Mouse (Mus musculus) gastrocnemius, adult 2 months (tissue): ENCODE results near the gene Kif21b. TPM values are rescaled to one million over a fixed set of nuclear protein-coding genes. Genes with fewer than 3 reads are reported as not detected.
A peak's percentile ranks its signal among the peaks of the same experiment; 100 is the strongest.

Experiments used
- DNase-seq: peaks from one replicate; pipeline ENCODE4 v3.0.0; 2022
- H3K27ac ChIP-seq: fragments of 200-600 bp; 2 replicates; pipeline ENCODE4 v1.8.1; 2022; ENCODE audit warnings: mild to moderate bottlenecking
- H3K4me3 ChIP-seq: fragments of 200-600 bp; 2 replicates; pipeline ENCODE4 v1.8.1; 2022; ENCODE audit warnings: mild to moderate bottlenecking, moderate library complexity
- CTCF ChIP-seq: fragments of 200-600 bp; IDR thresholded peaks from 2 replicates; pipeline ENCODE4 v1.8.1; 2022; ENCODE audit warnings: antibody characterized with exemption, mild to moderate bottlenecking, moderate library complexity
- intact Hi-C: fragments of 180-260 bp; cut with DNase I; formaldehyde crosslinking; loops from one replicate; pipeline ENCODE4 v1.15.1; 2025
- total RNA-seq, 2 experiments: library from RNA; stranded (reverse); gene quantifications; 2 replicates each; pipeline ENCODE4 v1.2.3; 2021

Gene Kif21b
- total RNA-seq, 2 experiments from 2014 or later: 0.46 to 0.47 TPM

DNA sequence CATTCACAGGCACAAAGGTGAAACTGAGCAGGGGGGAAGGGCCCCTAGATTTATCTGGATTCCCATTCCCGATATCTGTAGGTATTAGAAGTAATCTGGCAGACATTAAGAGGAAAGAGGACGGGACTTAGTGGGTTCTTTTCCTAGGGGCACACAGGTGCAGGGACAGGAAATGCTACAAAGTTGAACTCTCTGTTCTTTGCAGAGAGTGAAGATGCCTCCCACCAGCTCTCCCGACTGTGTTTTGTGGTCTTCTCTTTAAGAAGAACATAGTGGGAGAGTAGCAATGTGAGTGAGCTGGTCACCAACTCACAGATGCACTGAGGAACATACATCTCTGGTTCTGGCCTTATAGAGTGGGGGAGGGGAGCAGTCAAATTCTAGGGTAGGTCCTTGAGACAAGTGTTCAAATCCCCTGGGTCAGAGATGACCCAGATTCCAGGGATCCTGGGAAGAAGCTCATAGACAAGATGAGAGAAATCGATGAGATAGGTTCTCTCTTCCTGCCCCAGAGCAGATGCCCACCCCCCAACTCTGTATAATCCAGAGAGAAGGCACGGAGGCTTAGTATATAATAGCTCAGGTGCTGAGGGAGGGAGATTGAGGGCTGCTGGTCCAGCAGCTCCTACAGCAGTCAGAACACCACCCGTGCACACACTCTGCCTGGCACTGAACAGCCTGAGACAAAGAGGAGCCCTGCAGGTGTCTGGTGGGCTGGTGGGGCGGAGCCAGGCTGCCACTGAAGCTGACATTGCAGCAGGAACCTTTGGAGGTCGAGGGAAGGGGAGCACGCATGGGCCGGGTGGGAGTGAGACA lies 1.4 kb downstream of the Kif21b start:
- DNase-seq: no peak
- peak overlapping the region; percentile 83 for H3K4me3 ChIP-seq
- intact Hi-C loops: no loop called here
- H3K27ac ChIP-seq: peak overlapping the region; percentile 74; the same call in 1 of the 2 replicates
- no peak for TF ChIP-seq CTCF

DNA sequence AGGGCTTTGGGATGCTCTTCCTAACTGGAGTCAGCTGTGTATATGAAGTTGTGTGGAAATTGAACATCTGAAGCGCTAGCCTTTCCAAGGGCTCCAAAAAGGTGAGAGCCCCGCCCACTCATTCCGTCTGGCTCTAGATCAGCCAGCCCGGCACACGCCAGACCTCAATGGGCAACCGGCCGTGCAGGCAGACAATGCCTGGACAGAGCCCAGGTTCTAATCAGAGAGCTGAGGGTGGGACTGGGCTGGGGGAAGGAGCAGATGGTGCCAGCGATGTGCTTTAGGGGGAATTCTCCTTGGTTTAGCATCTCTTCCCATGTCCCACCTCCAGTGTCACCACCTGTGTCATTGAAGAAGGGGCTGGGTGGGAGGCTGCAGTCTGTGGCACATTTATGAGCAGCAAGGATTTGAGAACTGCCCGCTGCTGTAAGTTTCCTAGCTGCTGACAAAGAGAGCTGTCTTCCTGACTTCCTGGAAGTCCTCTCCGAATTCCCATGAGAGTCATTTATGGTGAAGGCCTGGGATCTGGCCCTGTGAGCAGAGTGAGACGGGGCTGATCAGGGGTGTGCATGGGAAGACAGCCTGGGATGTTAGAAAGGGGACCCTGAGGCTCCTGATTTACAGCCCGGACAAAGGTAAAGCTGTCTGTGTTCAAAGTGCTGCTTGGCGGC lies 2.5 kb downstream of the Kif21b start:
- H3K4me3 ChIP-seq: 0 out of 2 replicates have a peak overlapping the region, but pooled peaks have one; percentile 30
- no peak for DNase-seq
- peak overlapping the region; percentile 48; the same call in 1 of the 2 replicates for H3K27ac ChIP-seq
- no peak for TF ChIP-seq CTCF
- intact Hi-C loops: no loop called here

DNA sequence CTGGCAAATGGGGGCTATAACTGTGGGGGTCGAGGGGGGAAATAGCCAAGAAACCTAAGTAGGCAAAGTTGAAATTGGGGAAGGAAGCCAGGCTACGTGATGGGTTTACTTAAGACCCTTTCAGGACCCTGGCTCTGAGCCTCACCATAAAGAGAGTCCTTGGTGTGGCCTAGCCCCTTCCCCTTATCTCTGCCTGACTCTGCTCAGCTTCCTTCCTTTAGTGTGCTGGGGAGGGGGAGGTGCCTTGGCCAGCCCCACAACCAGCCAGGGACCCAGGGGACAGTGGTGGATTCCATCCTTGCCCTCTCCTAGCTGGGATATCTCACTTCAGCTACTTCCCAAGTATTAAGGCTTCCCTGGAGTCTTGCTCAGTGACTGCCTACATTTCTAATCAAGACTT lies 3.4 kb downstream of the Kif21b start:
- Histone ChIP-seq H3K27ac (0 out of 2 replicates have a peak overlapping the region, but pooled peaks have one; percentile 48), H3K4me3 (no peak overlapping the region)
- intact Hi-C loops: no loop called here
- DNase-seq: no peak
- TF ChIP-seq CTCF: no peak

DNA sequence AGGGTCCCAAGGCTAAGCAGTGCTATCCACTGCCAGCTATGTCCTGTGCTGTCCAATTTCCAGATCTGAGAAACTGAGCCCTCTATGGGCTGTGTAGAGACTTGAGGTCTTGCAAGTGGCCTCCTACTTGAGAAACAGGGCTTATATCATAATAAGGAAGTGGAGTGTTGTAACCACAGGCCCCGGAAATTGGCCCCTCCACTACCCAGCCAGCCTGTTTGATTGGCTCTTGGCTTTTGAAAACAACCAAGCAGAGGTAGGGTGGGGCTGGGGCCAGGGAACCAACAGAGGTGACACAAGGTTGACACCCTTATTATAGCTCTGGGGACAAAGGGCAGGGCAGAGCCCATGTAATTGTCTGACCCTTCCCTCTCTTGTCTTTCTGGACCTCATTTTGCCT lies 3.9 kb downstream of the Kif21b start:
- DNase-seq: peak; percentile 37
- intact Hi-C loops: no loop called here
- Histone ChIP-seq H3K4me3 (no peak overlapping the region), H3K27ac (peak overlapping the region; percentile 53; the same call in 1 of the 2 replicates)
- TF ChIP-seq CTCF: no peak

DNA sequence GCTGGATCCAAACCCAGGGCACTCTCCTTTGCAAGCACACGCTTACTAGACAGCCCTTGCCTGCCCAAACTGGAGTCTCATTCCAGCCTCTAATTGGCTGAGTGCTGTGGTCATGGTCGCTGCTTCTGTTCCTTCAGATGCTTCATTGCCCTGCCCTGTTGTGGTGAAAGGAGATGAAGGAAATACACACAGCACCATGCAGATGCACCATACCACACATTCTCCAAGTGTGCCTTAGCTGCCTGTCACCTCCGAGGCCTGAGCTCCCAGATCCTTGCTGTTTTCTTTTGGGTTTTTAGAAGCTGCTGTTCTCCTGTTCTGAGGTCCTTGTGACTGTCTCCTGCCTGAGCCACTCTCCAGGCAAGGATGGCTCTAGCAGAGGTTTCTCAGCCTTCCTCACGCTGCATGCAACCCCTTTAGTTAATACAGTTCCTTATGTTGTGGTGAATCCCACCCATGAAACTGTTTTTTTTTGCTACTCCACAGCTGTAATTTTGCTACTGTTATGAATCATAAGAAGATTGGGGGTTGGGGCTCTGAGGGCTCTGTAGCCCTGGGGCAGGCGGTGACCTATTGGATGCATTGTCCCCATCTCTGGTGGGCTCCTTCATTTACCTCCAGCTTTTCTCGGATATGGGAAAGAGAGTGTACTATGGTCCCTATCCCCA lies 4.7 kb downstream of the Kif21b start:
- DNase-seq: no peak
- intact Hi-C loops: no loop called here
- peak overlapping the region; percentile 53; the same call in 1 of the 2 replicates for H3K27ac ChIP-seq
- TF ChIP-seq CTCF: no peak
- H3K4me3 ChIP-seq: no peak overlapping the region

DNA sequence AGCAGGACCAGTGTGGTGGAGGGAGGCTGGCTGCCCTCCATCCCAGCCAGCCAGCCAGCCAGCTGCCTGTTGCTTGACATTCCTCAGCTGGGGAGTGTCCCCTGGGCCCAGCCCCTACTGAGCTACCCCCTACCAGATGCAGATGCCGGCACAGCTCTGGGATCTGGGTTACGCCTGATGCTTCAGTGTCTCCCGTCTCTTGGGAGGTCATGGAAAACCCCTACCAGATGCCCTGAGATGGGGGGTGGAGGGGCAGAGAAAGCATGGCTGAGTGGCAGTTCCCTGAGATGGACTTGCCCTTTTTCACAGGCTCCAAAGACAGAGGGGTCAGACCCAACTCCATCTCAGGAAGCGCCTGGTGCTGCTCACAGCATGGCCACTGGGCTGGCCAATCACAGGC lies 5.4 kb downstream of the Kif21b start:
- intact Hi-C loops: no loop called here
- peak overlapping the region; percentile 53 for H3K27ac ChIP-seq
- H3K4me3 ChIP-seq: no peak overlapping the region
- no peak for DNase-seq
- TF ChIP-seq CTCF: no peak

DNA sequence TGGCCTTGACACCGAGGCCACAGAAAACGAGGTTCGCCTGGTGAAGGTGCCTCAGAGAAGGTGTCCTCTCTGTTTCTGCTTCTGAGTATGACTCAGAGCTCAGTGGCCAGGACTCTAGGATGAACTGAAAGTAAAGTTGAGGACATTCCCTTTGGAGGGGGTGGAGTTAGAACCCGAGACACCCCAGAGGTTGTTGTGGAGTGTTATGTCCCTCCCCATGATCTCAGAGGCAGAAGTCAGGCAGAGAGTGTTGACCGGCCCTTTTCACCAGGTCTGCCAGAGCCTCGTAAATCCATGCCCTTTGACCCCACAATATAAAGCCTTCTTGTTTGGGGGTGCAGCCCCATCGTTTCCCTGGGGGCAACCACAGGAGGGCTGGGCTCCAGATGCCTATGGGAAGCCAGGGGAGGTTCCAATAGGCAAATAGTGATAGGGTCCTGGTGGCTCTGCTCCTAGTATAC lies 5.9 kb downstream of the Kif21b start:
- TF ChIP-seq CTCF: no peak
- no peak for DNase-seq
- Histone ChIP-seq H3K4me3 (no peak overlapping the region), H3K27ac (peak overlapping the region; percentile 53; the same call in 1 of the 2 replicates)
- intact Hi-C loops: no loop called here

DNA sequence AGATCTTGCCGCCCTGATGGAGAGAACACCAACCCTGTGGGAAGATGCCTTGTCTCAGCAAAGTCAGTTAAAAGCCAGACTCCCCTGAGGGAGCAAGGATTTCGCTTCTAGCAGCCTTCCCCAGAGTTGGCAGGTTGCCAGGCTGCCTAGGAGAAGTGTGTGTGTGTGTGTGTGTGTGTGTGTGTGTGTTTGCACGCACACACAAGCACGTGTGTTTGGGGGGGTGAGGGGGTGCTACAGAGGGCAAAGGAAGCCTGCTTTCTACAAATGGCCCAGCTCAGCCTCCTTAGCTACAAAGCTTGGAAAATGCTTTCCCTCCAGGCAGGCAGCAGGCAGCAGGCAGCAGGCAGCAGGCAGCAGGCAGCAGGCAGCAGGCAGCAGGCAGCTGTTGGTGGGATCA lies 6.4 kb downstream of the Kif21b start:
- no peak for DNase-seq
- Histone ChIP-seq H3K27ac (no peak overlapping the region), H3K4me3 (no peak overlapping the region)
- TF ChIP-seq CTCF: no peak
- intact Hi-C loops: no loop called here

DNA sequence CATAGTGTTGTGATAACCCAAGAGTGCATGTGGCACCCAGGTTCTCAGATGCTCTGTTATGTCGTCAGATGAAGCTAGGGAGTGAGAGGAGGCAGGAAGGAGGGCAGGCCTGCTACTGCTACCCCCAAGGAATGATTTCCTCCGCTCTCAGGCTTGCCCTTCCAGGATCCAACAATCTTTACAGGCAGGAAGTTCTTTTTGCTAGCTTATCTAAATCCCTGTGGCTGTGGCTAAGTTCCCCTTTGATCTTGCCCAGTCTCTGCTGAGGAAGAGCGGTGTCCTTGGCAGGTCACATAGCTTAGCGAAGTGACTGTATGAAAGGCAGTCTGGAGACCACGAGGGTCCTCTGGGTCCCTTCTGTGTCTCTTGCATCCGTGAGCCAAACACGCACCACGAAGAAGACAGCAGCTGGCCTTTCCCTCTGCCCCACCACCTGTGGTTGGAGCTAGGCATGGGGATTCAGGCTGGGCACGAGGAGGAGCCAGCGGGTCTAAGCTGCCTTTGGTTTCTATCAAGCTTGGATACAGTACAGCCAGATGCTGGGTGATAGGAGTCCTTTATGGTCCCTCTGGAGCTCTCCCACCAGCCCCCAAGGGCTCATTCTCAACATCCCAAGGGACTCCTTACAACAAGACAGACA lies 7.1 kb downstream of the Kif21b start:
- intact Hi-C loops: no loop called here

DNA sequence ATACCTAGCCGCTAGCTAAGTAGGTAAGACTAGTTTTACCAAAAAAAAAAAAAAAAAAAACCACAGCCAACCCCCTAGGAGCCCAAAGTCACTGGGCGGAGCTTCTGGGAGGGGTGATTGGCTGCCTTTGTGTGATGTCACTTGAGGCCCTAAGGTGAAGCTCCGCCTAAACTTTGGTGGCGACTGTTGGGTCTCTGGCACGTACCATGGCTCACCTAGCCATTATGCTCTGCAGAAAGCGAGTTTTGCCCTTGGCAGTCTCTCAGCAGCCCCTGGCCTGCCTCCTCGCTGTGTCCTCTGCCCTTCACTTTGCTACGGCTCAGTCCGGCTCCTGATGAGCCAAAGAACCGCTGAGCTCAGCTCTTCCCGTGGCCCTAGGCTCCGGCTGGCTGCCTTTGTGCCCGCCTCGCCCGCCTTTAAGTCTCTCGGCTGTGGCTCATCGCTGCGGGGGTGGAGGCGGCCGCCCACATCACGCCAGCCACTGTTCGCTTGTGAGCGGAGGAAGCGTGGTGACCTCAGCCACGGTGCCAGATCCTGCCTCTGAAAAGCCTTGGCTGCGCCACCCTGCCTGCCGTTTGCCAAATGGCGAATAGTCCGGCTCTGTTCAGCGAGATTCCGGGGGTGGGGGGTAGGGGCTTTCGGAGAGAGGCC lies 8.9 kb downstream of the Kif21b start:
- intact Hi-C loops: no loop called here
- Histone ChIP-seq H3K27ac (peak overlapping the region; percentile 80), H3K4me3 (peak overlapping the region; percentile 76)
- DNase-seq: peak; percentile 82
- TF ChIP-seq CTCF: no peak

More for the DNA sequence above, 7.1 kb downstream of the Kif21b start:
- no peak for TF ChIP-seq CTCF
- Histone ChIP-seq H3K27ac (peak overlapping the region; percentile 28; the same call in 1 of the 2 replicates), H3K4me3 (no peak overlapping the region)
- no peak for DNase-seq

DNA sequence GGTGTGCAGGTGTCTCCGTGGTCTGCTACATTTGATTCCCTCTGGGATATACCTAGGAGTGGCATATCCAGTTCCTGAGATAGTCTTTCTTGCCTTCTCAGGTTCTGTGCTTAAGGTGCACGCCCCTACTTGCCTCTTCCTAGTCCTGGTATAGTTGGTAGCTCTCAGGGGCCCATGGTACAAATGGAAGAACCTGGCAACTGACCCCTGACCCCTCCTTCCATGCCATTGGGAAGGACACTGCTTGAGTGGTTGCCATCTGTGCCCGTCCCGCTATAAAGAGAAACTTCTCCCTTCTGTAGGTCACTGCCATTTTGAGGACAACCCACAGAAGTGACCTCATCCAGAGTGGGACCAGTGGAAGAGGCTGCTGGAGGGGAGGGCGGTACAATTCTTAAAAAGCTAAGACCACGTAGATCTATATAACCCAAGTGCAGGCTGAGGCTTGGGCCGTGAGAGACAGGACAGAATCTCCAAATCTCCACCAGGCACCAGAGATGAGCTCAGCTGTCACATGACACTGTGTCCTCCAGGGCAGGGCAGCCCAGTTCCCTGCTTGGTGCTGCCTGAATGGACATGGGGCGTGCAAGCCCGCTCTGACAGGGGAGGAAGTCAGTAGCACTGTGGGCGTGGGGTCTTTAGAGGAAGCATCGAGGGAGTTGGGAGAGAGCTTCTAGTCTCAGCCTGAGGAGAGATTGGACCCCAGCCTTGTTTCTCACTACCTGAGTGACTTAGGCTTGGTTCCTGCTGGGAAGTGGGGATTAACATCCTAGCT lies 10.2 kb downstream of the Kif21b start:
- intact Hi-C loops: no loop called here
- no peak for DNase-seq
- TF ChIP-seq CTCF: no peak
- H3K4me3 ChIP-seq: no peak overlapping the region
- H3K27ac ChIP-seq: no peak overlapping the region
